Comparison of ENCODE assay signal across 11 mouse cellular contexts in genomic region chr11:101867513-101868052, GRCm38 (mm10). TPM values are rescaled to one million over a fixed set of nuclear protein-coding genes. Genes with fewer than 3 reads are reported as not detected.
DNase-seq lines count a peak whose midpoint lies in the region; ATAC-seq and TF ChIP-seq lines count a peak whose summit lies in the region.
"Had no signal": no experiment of that assay in that cellular context is flagged by ENCODE, and none has a peak within 500 bp of the region (broad histone marks: within the 10 kb centered on the region; RNA-seq: fewer than 3 reads in every experiment).

No protein-coding gene starts in this region.

- TF ChIP-seq POLR2A in lung, adult 2 months (IDR thresholded peaks at IDR 0.05; ENCODE audit: borderline replicate concordance, extremely low read depth, low read depth, low read length), result no peak
- no peak for TF ChIP-seq POLR2A in cerebellum, adult 2 months (IDR thresholded peaks at IDR 0.05; ENCODE audit: borderline replicate concordance, insufficient read depth, low read length)

- no peak for TF ChIP-seq CTCF in lung, adult 2 months (IDR thresholded peaks at IDR 0.05; ENCODE audit: insufficient read depth, low read length)
- TF ChIP-seq CTCF in stomach, postnatal 0 days (IDR thresholded peaks at IDR 0.05; ENCODE audit: low read depth), result no peak
- no peak for TF ChIP-seq CTCF in cerebellum, adult 2 months (IDR thresholded peaks at IDR 0.05; ENCODE audit: borderline replicate concordance, insufficient read depth, low read depth, low read length)

- ATAC-seq in stomach, postnatal 0 days (ENCODE audit: low FRiP score, low TSS enrichment), result no peak; the same call in 1 of the 2 replicates

- TF ChIP-seq EP300 in stomach, postnatal 0 days (optimal IDR thresholded peaks at IDR 0.05), result no peak

- H3K9ac ChIP-seq in stomach, postnatal 0 days (ENCODE audit: low read length), result no peak overlapping the region

- intact Hi-C loops in heart, postnatal 25 days (cut with DNase I), result no loop called here

- H3K9me3 ChIP-seq in heart, embryonic 10.5 days, result no peaks in the 10 kb centered on the region
- no peaks in the 10 kb centered on the region for H3K9me3 ChIP-seq in stomach, postnatal 0 days (ENCODE audit: control insufficient read depth, low read length)

- no peak overlapping the region for H3K4me3 ChIP-seq in heart, embryonic 10.5 days
- H3K4me3 ChIP-seq in lung, adult 2 months (replicated peaks; ENCODE audit: extremely low read depth, low read depth, low read length), result no peak overlapping the region
- H3K4me3 ChIP-seq in stomach, postnatal 0 days (ENCODE audit: low read depth, low read length), result no peak overlapping the region
- H3K4me3 ChIP-seq in cerebellum, adult 2 months (replicated peaks; ENCODE audit: insufficient read depth, low read depth, low read length), result no peak overlapping the region

- WGBS in heart, embryonic 10.5 days, result 50% methylated on average over 12 of the region's 12 CpGs
- whole genome bisulfite sequencing in lung, adult 2 months, result 62% methylated on average over 12 of the region's 12 CpGs
- 47% methylated on average over 12 of the region's 12 CpGs for WGBS in stomach, postnatal 0 days
- WGBS in cerebellum, adult 2 months, result 71% methylated on average over 12 of the region's 12 CpGs

- H3K36me3 ChIP-seq in heart, embryonic 10.5 days, result no peaks in the 10 kb centered on the region
- no peaks in the 10 kb centered on the region for H3K36me3 ChIP-seq in stomach, postnatal 0 days (ENCODE audit: control insufficient read depth, insufficient read depth, low read length)

- H3K4me2 ChIP-seq in stomach, postnatal 0 days (replicated peaks; ENCODE audit: low read depth), result no peak overlapping the region

- DNase-seq in heart, embryonic 10.5 days (ENCODE audit: low spot score), result no peak
- no peak for DNase-seq in heart, postnatal 25 days (ENCODE audit: low spot score)
- DNase-seq in lung, postnatal 10 days, result peak; percentile 60
- no peak for DNase-seq in lung, adult 2 months
- DNase-seq in heart, postnatal 4 days, result peak; percentile 37
- no peak for DNase-seq in stomach, postnatal 0 days (ENCODE audit: low spot score)
- no peak for DNase-seq in cerebellum, postnatal 36 days
- no peak for DNase-seq in cerebellum, adult 2 months
- DNase-seq: adrenal gland, adult 2 months; kidney, adult 8-10 months; liver had no signal

- H3K27me3 ChIP-seq in heart, embryonic 10.5 days (ENCODE audit: insufficient read depth, poor library complexity, severe bottlenecking), result no peaks in the 10 kb centered on the region
- no peaks in the 10 kb centered on the region for H3K27me3 ChIP-seq in stomach, postnatal 0 days (ENCODE audit: control insufficient read depth, insufficient read depth, low read length)
- H3K27me3 ChIP-seq in cerebellum, adult 2 months (ENCODE audit: control insufficient read depth, insufficient read depth, low read length), result no peaks in the 10 kb centered on the region

- H3K27ac ChIP-seq in heart, embryonic 10.5 days, result peak overlapping the region; percentile 80
- H3K27ac ChIP-seq in stomach, postnatal 0 days (replicated peaks), result peak overlapping the region; percentile 69
- H3K27ac ChIP-seq in cerebellum, adult 2 months (ENCODE audit: insufficient read depth, low read length), result no peak overlapping the region

- H3K4me1 ChIP-seq in heart, embryonic 10.5 days, result peaks cover 28% of the 10 kb centered on the region
- no peaks in the 10 kb centered on the region for H3K4me1 ChIP-seq in lung, adult 2 months (ENCODE audit: control insufficient read depth, insufficient read depth, low read length)
- no peaks in the 10 kb centered on the region for H3K4me1 ChIP-seq in stomach, postnatal 0 days (replicated peaks; ENCODE audit: control insufficient read depth, insufficient read depth)
- peaks cover 4% of the 10 kb centered on the region; the same call in 1 of the 2 replicates for H3K4me1 ChIP-seq in cerebellum, adult 2 months (ENCODE audit: control insufficient read depth, insufficient read depth, low read length)

RNA-seq across cellular contexts. Expression of gene Meox1, which starts 26.6 kb away (rescaled TPM):
- 5.7 and 8.2 TPM in 2 replicates for polyA plus RNA-seq in heart, embryonic 10.5 days (2016; fragmentation: Nextera tagmentation; extraction: Ambion mirVana)
- 1 to 10 TPM; 7.8 to 9.9 TPM for total RNA-seq in heart, postnatal 25 days (2021)
- polyA plus RNA-seq in lung, adult 2 months (2012; rRNA removed), result 4.3 and 4.4 TPM in 2 replicates
- total RNA-seq in heart, postnatal 4 days (2021), result 10 to 100 TPM; 17.3 to 19.1 TPM
- polyA plus RNA-seq in stomach, postnatal 0 days (2015; fragmentation: Nextera tagmentation; extraction: Ambion mirVana), result 2.8 and 3.0 TPM in 2 replicates
- polyA plus RNA-seq in cerebellum, adult 2 months (2012; rRNA removed), result 1.5 and 1.8 TPM in 2 replicates

Comparison
In these comparisons a context has a peak if more than half of its experiments do, and no peak if none do; other contexts are left out.
1. DNase-seq: peak in lung, postnatal 10 days (single experiment) and heart, postnatal 4 days (single experiment); none in heart, embryonic 10.5 days (single experiment), heart, postnatal 25 days (single experiment), lung, adult 2 months (single experiment), stomach, postnatal 0 days (single experiment), cerebellum, postnatal 36 days (0 of 2) and cerebellum, adult 2 months (0 of 2).